Mouse (Mus musculus) heart, embryonic 12.5 days (tissue): ENCODE results near the gene Bcl11b. TPM values are rescaled to one million over a fixed set of nuclear protein-coding genes. Genes with fewer than 3 reads are reported as not detected.

Experiments used
- ATAC-seq: fragments of 200-750 bp; cut with Nextera tagmentation; 2 replicates; pipeline ENCODE4 v1.8.0; 2017; ENCODE audit warnings: moderate TSS enrichment, moderate library complexity; ENCODE audit not compliant: insufficient number of reproducible peaks, low FRiP score
- H3K27ac ChIP-seq: fragments of 300-500 bp; sonication (generic); 2 replicates; pipeline ENCODE4 v1.5.1; 2016; ENCODE audit warnings: mild to moderate bottlenecking, moderate library complexity; ENCODE audit not compliant: poor library complexity, severe bottlenecking
- H3K27me3 ChIP-seq: fragments of 300-500 bp; sonication (generic); replicated peaks from 2 replicates; pipeline ENCODE4 v1.6.1; 2016; ENCODE audit warnings: mild to moderate bottlenecking, moderate library complexity
- H3K36me3 ChIP-seq: fragments of 300-500 bp; sonication (generic); 2 replicates; pipeline ENCODE4 v1.6.1; 2016; ENCODE audit warnings: mild to moderate bottlenecking, moderate library complexity
- H3K4me1 ChIP-seq: fragments of 300-500 bp; sonication (generic); replicated peaks from 2 replicates; pipeline ENCODE4 v1.6.1; 2016; ENCODE audit warnings: mild to moderate bottlenecking
- H3K4me2 ChIP-seq: fragments of 300-500 bp; sonication (generic); 2 replicates; pipeline ENCODE4 v1.6.1; 2016; ENCODE audit warnings: mild to moderate bottlenecking, moderate library complexity
- H3K4me3 ChIP-seq: fragments of 300-500 bp; sonication (generic); 2 replicates; pipeline ENCODE4 v1.5.1; 2016; ENCODE audit warnings: mild to moderate bottlenecking
- H3K9ac ChIP-seq: fragments of 300-500 bp; sonication (generic); 2 replicates; pipeline ENCODE4 v1.6.1; 2016; ENCODE audit warnings: mild to moderate bottlenecking, moderate library complexity
- H3K9me3 ChIP-seq: fragments of 300-500 bp; sonication (generic); replicated peaks from 2 replicates; pipeline ENCODE4 v1.6.1; 2016; ENCODE audit warnings: mild to moderate bottlenecking, moderate library complexity
- WGBS: fragments of 180-500 bp; shearing (Covaris S2); methylation state at CpG from one replicate; pipeline ENCODE4 v1.1.7; 2016; 5-methylcytosine and 5-hydroxymethylcytosine counted together
- polyA plus RNA-seq: library from polyadenylated mRNA; unstranded; fragments of >200 nt; fragmentation: Nextera tagmentation; extraction: Ambion mirVana; gene quantifications from 2 replicates; pipeline ENCODE4 v1.2.1, GENCODE M21; 2016

Gene Bcl11b
- polyA plus RNA-seq, 1 experiment from 2014 or later, result 4.9 TPM

GRCm38 (mm10) chr12:107997241-107997640 is 6.2 kb downstream of the Bcl11b start:
- ATAC-seq, result no peak
- Histone ChIP-seq H3K4me3 (no peak overlapping the region), H3K4me2 (no peak overlapping the region), H3K27me3 (peaks cover 56% of the 10 kb centered on the region), H3K9ac (no peak overlapping the region), H3K9me3 (no peaks in the 10 kb centered on the region), H3K36me3 (no peaks in the 10 kb centered on the region), H3K27ac (no peak overlapping the region), H3K4me1 (0 out of 2 replicates have a peak, but pooled peaks cover 5% of the 10 kb centered on the region)
- WGBS, result 38% methylated on average over 3 of the region's 3 CpGs

GRCm38 (mm10) chr12:107996773-107997172 is 6.6 kb downstream of the Bcl11b start:
- H3K27ac ChIP-seq, result no peak overlapping the region
- 61% methylated on average over 4 of the region's 4 CpGs for WGBS
- no peaks in the 10 kb centered on the region for H3K9me3 ChIP-seq
- peaks cover 56% of the 10 kb centered on the region for H3K27me3 ChIP-seq
- H3K4me3 ChIP-seq, result no peak overlapping the region
- ATAC-seq, result no peak
- H3K4me1 ChIP-seq, result 0 out of 2 replicates have a peak, but pooled peaks cover 5% of the 10 kb centered on the region
- H3K9ac ChIP-seq, result no peak overlapping the region
- no peaks in the 10 kb centered on the region for H3K36me3 ChIP-seq
- H3K4me2 ChIP-seq, result no peak overlapping the region

- ATAC-seq, result no peak
- Histone ChIP-seq H3K9me3 (no peaks in the 10 kb centered on the region), H3K4me1 (0 out of 2 replicates have a peak, but pooled peaks cover 5% of the 10 kb centered on the region), H3K27ac (no peak overlapping the region), H3K27me3 (peaks cover 52% of the 10 kb centered on the region), H3K36me3 (no peaks in the 10 kb centered on the region), H3K4me3 (no peak overlapping the region), H3K4me2 (no peak overlapping the region), H3K9ac (no peak overlapping the region)
- 70% methylated on average over 6 of the region's 6 CpGs for WGBS
Measured at GRCm38 (mm10) chr12:107996216-107996615, 7.2 kb downstream of the Bcl11b start.

GRCm38 (mm10) chr12:107994421-107994820 is 9.0 kb downstream of the Bcl11b start:
- peaks cover 43% of the 10 kb centered on the region for H3K27me3 ChIP-seq
- H3K4me1 ChIP-seq, result 0 out of 2 replicates have a peak, but pooled peaks cover 5% of the 10 kb centered on the region
- H3K36me3 ChIP-seq, result no peaks in the 10 kb centered on the region
- H3K4me3 ChIP-seq, result no peak overlapping the region
- H3K9ac ChIP-seq, result no peak overlapping the region
- no peak for ATAC-seq
- no peaks in the 10 kb centered on the region for H3K9me3 ChIP-seq
- H3K4me2 ChIP-seq, result no peak overlapping the region
- WGBS, result 66% methylated on average over 4 of the region's 4 CpGs
- no peak overlapping the region for H3K27ac ChIP-seq

- no peak overlapping the region for H3K27ac ChIP-seq
- ATAC-seq, result no peak
- no peak overlapping the region for H3K4me3 ChIP-seq
- H3K36me3 ChIP-seq, result no peaks in the 10 kb centered on the region
- H3K9ac ChIP-seq, result no peak overlapping the region
- H3K4me2 ChIP-seq, result no peak overlapping the region
- H3K9me3 ChIP-seq, result no peaks in the 10 kb centered on the region
- peaks cover 43% of the 10 kb centered on the region for H3K27me3 ChIP-seq
- 0 out of 2 replicates have a peak, but pooled peaks cover 7% of the 10 kb centered on the region for H3K4me1 ChIP-seq
- WGBS, result 84% methylated on average over 4 of the region's 4 CpGs
Measured at GRCm38 (mm10) chr12:107993029-107993428, 10.4 kb downstream of the Bcl11b start.

- H3K4me2 ChIP-seq, result no peak overlapping the region
- 83% methylated on average over 11 of the region's 11 CpGs for WGBS
- H3K4me1 ChIP-seq, result peaks cover 4% of the 10 kb centered on the region; the same call in 1 of the 2 replicates
- no peak overlapping the region for H3K9ac ChIP-seq
- peaks cover 36% of the 10 kb centered on the region for H3K27me3 ChIP-seq
- H3K27ac ChIP-seq, result no peak overlapping the region
- no peaks in the 10 kb centered on the region for H3K36me3 ChIP-seq
- H3K9me3 ChIP-seq, result no peaks in the 10 kb centered on the region
- ATAC-seq, result no peak
- no peak overlapping the region for H3K4me3 ChIP-seq
Measured at GRCm38 (mm10) chr12:107991191-107991590, 12.2 kb downstream of the Bcl11b start.

GRCm38 (mm10) chr12:107983211-107983610 is 20.2 kb downstream of the Bcl11b start:
- Histone ChIP-seq H3K36me3 (no peaks in the 10 kb centered on the region), H3K9ac (no peak overlapping the region), H3K27ac (no peak overlapping the region), H3K4me1 (peaks cover 52% of the 10 kb centered on the region), H3K9me3 (no peaks in the 10 kb centered on the region), H3K4me2 (no peak overlapping the region), H3K4me3 (no peak overlapping the region), H3K27me3 (peaks cover 17% of the 10 kb centered on the region)
- no peak for ATAC-seq
- WGBS, result 44% methylated on average over 8 of the region's 8 CpGs

GRCm38 (mm10) chr12:107982306-107982705 is 21.1 kb downstream of the Bcl11b start:
- H3K36me3 ChIP-seq, result no peaks in the 10 kb centered on the region
- peaks cover 14% of the 10 kb centered on the region; the same call in 1 of the 2 replicates for H3K27me3 ChIP-seq
- H3K27ac ChIP-seq, result no peak overlapping the region
- ATAC-seq, result no peak
- no peak overlapping the region for H3K4me2 ChIP-seq
- H3K9ac ChIP-seq, result no peak overlapping the region
- H3K4me1 ChIP-seq, result peaks cover 58% of the 10 kb centered on the region
- 73% methylated on average over 9 of the region's 9 CpGs for WGBS
- H3K9me3 ChIP-seq, result no peaks in the 10 kb centered on the region
- no peak overlapping the region for H3K4me3 ChIP-seq

- Histone ChIP-seq H3K9me3 (no peaks in the 10 kb centered on the region), H3K4me2 (peak overlapping the region; percentile 84), H3K4me1 (peaks cover 68% of the 10 kb centered on the region), H3K9ac (peak overlapping the region; percentile 76; the same call in 1 of the 2 replicates), H3K27ac (peak overlapping the region; percentile 91; the same call in 1 of the 2 replicates), H3K36me3 (no peaks in the 10 kb centered on the region), H3K27me3 (peaks cover 14% of the 10 kb centered on the region), H3K4me3 (peak overlapping the region; percentile 58; the same call in 1 of the 2 replicates)
- ATAC-seq, result no peak
- WGBS, result 47% methylated on average over 6 of the region's 6 CpGs
Measured at GRCm38 (mm10) chr12:107981231-107981630, 22.2 kb downstream of the Bcl11b start.

- Histone ChIP-seq H3K4me2 (peak overlapping the region; percentile 84), H3K4me1 (peaks cover 67% of the 10 kb centered on the region), H3K36me3 (no peaks in the 10 kb centered on the region), H3K27ac (peak overlapping the region; percentile 91), H3K9ac (peak overlapping the region; percentile 76), H3K27me3 (peaks cover 13% of the 10 kb centered on the region), H3K4me3 (peak overlapping the region; percentile 58), H3K9me3 (no peaks in the 10 kb centered on the region)
- peak; percentile 70 for ATAC-seq
- under 1% methylated on average over 51 of the region's 51 CpGs for WGBS
Measured at GRCm38 (mm10) chr12:107980261-107980961, 23.0 kb downstream of the Bcl11b start.

- peak overlapping the region; percentile 91 for H3K27ac ChIP-seq
- peaks cover 67% of the 10 kb centered on the region for H3K4me1 ChIP-seq
- no peaks in the 10 kb centered on the region for H3K36me3 ChIP-seq
- WGBS, result under 1% methylated on average over 26 of the region's 28 CpGs
- H3K27me3 ChIP-seq, result peaks cover 10% of the 10 kb centered on the region
- peak; percentile 68 for ATAC-seq
- H3K4me3 ChIP-seq, result peak overlapping the region; percentile 58
- peak overlapping the region; percentile 76 for H3K9ac ChIP-seq
- peak overlapping the region; percentile 84 for H3K4me2 ChIP-seq
- no peaks in the 10 kb centered on the region for H3K9me3 ChIP-seq
Measured at GRCm38 (mm10) chr12:107979710-107980260, 23.6 kb downstream of the Bcl11b start.
